ENCODE assay signal across 7 mouse cellular contexts in genomic region chr19:3645813-3646212, GRCm38 (mm10). TPM values are rescaled to one million over a fixed set of nuclear protein-coding genes. Genes with fewer than 3 reads are reported as not detected.
DNase-seq lines count a peak whose midpoint lies in the region; ATAC-seq lines count a peak whose summit lies in the region.

No protein-coding gene starts in this region.

- H3K27me3 ChIP-seq in heart, embryonic 16.5 days (ENCODE audit: control insufficient read depth, insufficient read depth, low read length) = no peaks in the 10 kb centered on the region
- no peaks in the 10 kb centered on the region for H3K27me3 ChIP-seq in heart, embryonic 10.5 days (ENCODE audit: insufficient read depth, poor library complexity, severe bottlenecking)
- H3K27me3 ChIP-seq in embryonic facial prominence, embryonic 13.5 days = no peaks in the 10 kb centered on the region
- no peaks in the 10 kb centered on the region for H3K27me3 ChIP-seq in liver, embryonic 13.5 days
- no peaks in the 10 kb centered on the region for H3K27me3 ChIP-seq in forebrain, embryonic 12.5 days

- no peaks in the 10 kb centered on the region for H3K9me3 ChIP-seq in heart, embryonic 16.5 days (replicated peaks; ENCODE audit: control insufficient read depth, low read length)
- H3K9me3 ChIP-seq in heart, embryonic 10.5 days = no peaks in the 10 kb centered on the region
- no peaks in the 10 kb centered on the region for H3K9me3 ChIP-seq in embryonic facial prominence, embryonic 13.5 days
- no peaks in the 10 kb centered on the region for H3K9me3 ChIP-seq in liver, embryonic 13.5 days (replicated peaks)
- H3K9me3 ChIP-seq in forebrain, embryonic 12.5 days = no peaks in the 10 kb centered on the region

- peaks cover 17% of the 10 kb centered on the region for H3K36me3 ChIP-seq in heart, embryonic 16.5 days (ENCODE audit: control insufficient read depth, insufficient read depth)
- peaks cover 55% of the 10 kb centered on the region for H3K36me3 ChIP-seq in heart, embryonic 10.5 days
- peaks cover 73% of the 10 kb centered on the region for H3K36me3 ChIP-seq in embryonic facial prominence, embryonic 13.5 days
- H3K36me3 ChIP-seq in liver, embryonic 13.5 days = peaks cover 59% of the 10 kb centered on the region
- H3K36me3 ChIP-seq in forebrain, embryonic 12.5 days (replicated peaks) = peaks cover 49% of the 10 kb centered on the region

- peaks cover 20% of the 10 kb centered on the region for H3K4me1 ChIP-seq in heart, embryonic 16.5 days (ENCODE audit: control insufficient read depth, insufficient read depth, low read length)
- H3K4me1 ChIP-seq in heart, embryonic 10.5 days = peaks cover 59% of the 10 kb centered on the region
- peaks cover 34% of the 10 kb centered on the region for H3K4me1 ChIP-seq in embryonic facial prominence, embryonic 13.5 days
- H3K4me1 ChIP-seq in liver, embryonic 13.5 days (replicated peaks) = peaks cover 20% of the 10 kb centered on the region
- peaks cover 21% of the 10 kb centered on the region for H3K4me1 ChIP-seq in forebrain, embryonic 12.5 days

- H3K27ac ChIP-seq in heart, embryonic 16.5 days (ENCODE audit: low read length) = peak overlapping the region; percentile 61
- no peak overlapping the region; the same call in 1 of the 2 replicates for H3K27ac ChIP-seq in heart, embryonic 10.5 days
- peak overlapping the region; percentile 9; the same call in 1 of the 2 replicates for H3K27ac ChIP-seq in embryonic facial prominence, embryonic 13.5 days
- no peak overlapping the region for H3K27ac ChIP-seq in liver, embryonic 13.5 days
- H3K27ac ChIP-seq in forebrain, embryonic 12.5 days = no peak overlapping the region

- no peak for ATAC-seq in heart, embryonic 16.5 days (replicated peaks; ENCODE audit: extremely low read depth, insufficient read depth, low FRiP score)
- no peak for ATAC-seq in embryonic facial prominence, embryonic 13.5 days (ENCODE audit: insufficient number of reproducible peaks, insufficient read depth, low FRiP score, low TSS enrichment, low read depth)
- ATAC-seq in liver, embryonic 13.5 days (ENCODE audit: low read depth) = peak; percentile 32; the same call in 1 of the 2 replicates
- ATAC-seq in forebrain, embryonic 12.5 days (ENCODE audit: low FRiP score) = no peak

- 73% methylated on average over 3 of the region's 3 CpGs for WGBS in heart, embryonic 16.5 days
- WGBS in heart, embryonic 10.5 days = 69% methylated on average over 3 of the region's 3 CpGs
- 85% methylated on average over 3 of the region's 3 CpGs for WGBS in embryonic facial prominence, embryonic 13.5 days
- WGBS in liver, embryonic 13.5 days (ENCODE audit: insufficient replicate concordance) = 63% methylated on average over 3 of the region's 3 CpGs
- 92% methylated on average over 3 of the region's 3 CpGs for WGBS in forebrain, embryonic 12.5 days

- DNase-seq in heart, embryonic 10.5 days (ENCODE audit: low spot score) = no peak
- peak; percentile 70 for DNase-seq in kidney, adult 11 months
- no peak for DNase-seq in liver, embryonic 13.5 days
- DNase-seq in spleen, postnatal 14 days (ENCODE audit: low spot score in 2 of 2) = no peak

- no peak overlapping the region for H3K4me2 ChIP-seq in heart, embryonic 16.5 days (ENCODE audit: low read depth, low read length)
- no peak overlapping the region for H3K4me2 ChIP-seq in embryonic facial prominence, embryonic 13.5 days
- no peak overlapping the region for H3K4me2 ChIP-seq in liver, embryonic 13.5 days
- no peak overlapping the region for H3K4me2 ChIP-seq in forebrain, embryonic 12.5 days

- H3K9ac ChIP-seq in heart, embryonic 16.5 days (ENCODE audit: low read length) = no peak overlapping the region
- no peak overlapping the region for H3K9ac ChIP-seq in embryonic facial prominence, embryonic 13.5 days
- H3K9ac ChIP-seq in liver, embryonic 13.5 days = no peak overlapping the region
- H3K9ac ChIP-seq in forebrain, embryonic 12.5 days = no peak overlapping the region

- H3K4me3 ChIP-seq in heart, embryonic 16.5 days (ENCODE audit: low read length) = no peak overlapping the region
- no peak overlapping the region for H3K4me3 ChIP-seq in heart, embryonic 10.5 days
- H3K4me3 ChIP-seq in embryonic facial prominence, embryonic 13.5 days = no peak overlapping the region
- no peak overlapping the region for H3K4me3 ChIP-seq in liver, embryonic 13.5 days (replicated peaks)
- no peak overlapping the region for H3K4me3 ChIP-seq in forebrain, embryonic 12.5 days (replicated peaks)

RNA-seq across cellular contexts. Expression of gene Lrp5, which starts 40.6 kb away (rescaled TPM):
- 3.1 and 3.7 TPM in 2 replicates for polyA plus RNA-seq in heart, embryonic 16.5 days (2015; fragmentation: Nextera tagmentation; extraction: Ambion mirVana)
- 4.1 and 5.2 TPM in 2 replicates for polyA plus RNA-seq in heart, embryonic 10.5 days (2016; fragmentation: Nextera tagmentation; extraction: Ambion mirVana)
- polyA plus RNA-seq in embryonic facial prominence, embryonic 13.5 days (2015; fragmentation: Nextera tagmentation; extraction: Ambion mirVana) = 7.3 and 7.9 TPM in 2 replicates
- 1.9 and 2.0 TPM in 2 replicates for polyA plus RNA-seq in liver, embryonic 13.5 days (2015; fragmentation: Nextera tagmentation; extraction: Ambion mirVana)
- 2.9 and 3.2 TPM in 2 replicates for polyA plus RNA-seq in forebrain, embryonic 12.5 days (2016; fragmentation: Nextera tagmentation; extraction: Ambion mirVana)

Comparison
In these comparisons a context has a peak if more than half of its experiments do, and no peak if none do; other contexts are left out.
1. H3K27ac ChIP-seq: peak in heart, embryonic 16.5 days (single experiment) and embryonic facial prominence, embryonic 13.5 days (single experiment); none in heart, embryonic 10.5 days (single experiment), liver, embryonic 13.5 days (single experiment) and forebrain, embryonic 12.5 days (single experiment).